Mouse (Mus musculus): Measurements from ENCODE around the gene Appl1. TPM values are rescaled to one million over a fixed set of nuclear protein-coding genes. Genes with fewer than 3 reads are reported as not detected.
A peak's percentile ranks its signal among the peaks of the same experiment; 100 is the strongest.
"Not testable (repeated sequence)": the region's sequence is repeated elsewhere in the genome, so short reads cannot be mapped to it uniquely, and the experiment has no call there.

Appl1 gene
- polyA plus RNA-seq, 1 experiment from 2014 or later: 38.4 TPM

DNA sequence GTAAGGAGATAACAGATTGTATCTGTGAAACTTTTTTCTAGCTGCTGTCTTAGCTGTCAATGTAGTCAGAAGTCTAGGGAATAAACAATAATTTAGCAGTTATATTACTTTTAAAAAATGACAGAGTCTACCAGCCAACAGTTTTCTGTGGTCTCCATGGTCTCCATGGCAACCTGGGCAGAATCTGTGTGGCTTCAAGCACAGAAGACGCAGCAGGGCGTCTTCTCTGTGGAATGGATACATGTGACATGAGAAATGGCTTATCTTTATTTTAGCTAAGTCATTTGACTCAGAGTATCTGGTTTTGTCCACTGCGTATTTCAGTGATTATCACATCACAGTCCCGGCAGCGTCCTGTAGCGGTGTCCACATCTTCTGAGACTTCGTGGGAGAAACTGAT is 5.2 kb upstream of the Appl1 start:
- Histone ChIP-seq H3K27ac (ENCODE audit: low read depth, low read length) (no peak overlapping the region), H3K4me3 (ENCODE audit: low read depth, low read length) (no peak overlapping the region), H3K27me3 (ENCODE audit: control insufficient read depth, insufficient read depth, low read length) (no peaks in the 10 kb centered on the region; the same call in 1 of the 2 replicates), H3K36me3 (ENCODE audit: control insufficient read depth, insufficient read depth, low read length) (no peaks in the 10 kb centered on the region), H3K4me2 (ENCODE audit: low read depth, low read length, severe bottlenecking) (no peak overlapping the region), H3K9ac (ENCODE audit: low read length) (no peak overlapping the region), H3K9me3 (ENCODE audit: control insufficient read depth, low read length) (no peaks in the 10 kb centered on the region; the same call in 1 of the 2 replicates), H3K4me1 (replicated peaks; ENCODE audit: control insufficient read depth, insufficient read depth, low read length) (no peaks in the 10 kb centered on the region)
- ATAC-seq (replicated peaks; ENCODE audit: low FRiP score): no peak
- no peak for DNase-seq (ENCODE audit: low spot score)
- 80% methylated on average over 7 of the region's 7 CpGs for WGBS

DNA sequence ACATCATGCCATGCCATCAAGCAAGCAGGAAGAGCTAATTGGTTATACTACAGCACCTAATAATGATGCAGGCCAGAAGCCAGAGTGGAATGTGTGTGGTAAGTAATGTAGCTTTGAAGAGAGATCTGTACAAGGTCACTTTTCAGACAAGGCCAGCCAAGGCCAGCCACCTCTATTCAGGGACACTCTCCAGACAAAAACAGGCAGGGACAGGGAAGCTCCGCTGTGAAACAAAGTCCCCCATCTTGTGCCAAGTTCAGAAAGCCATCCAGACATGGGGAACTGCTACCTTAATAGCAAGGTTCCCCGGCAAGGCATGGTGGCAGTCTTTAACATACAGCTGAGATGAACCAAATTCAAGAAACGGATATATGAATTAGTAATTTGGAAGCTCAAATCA is 4.5 kb upstream of the Appl1 start:
- Histone ChIP-seq H3K4me3 (ENCODE audit: low read depth, low read length) (no peak overlapping the region), H3K36me3 (ENCODE audit: control insufficient read depth, insufficient read depth, low read length) (no peaks in the 10 kb centered on the region), H3K4me2 (ENCODE audit: low read depth, low read length, severe bottlenecking) (no peak overlapping the region), H3K9me3 (ENCODE audit: control insufficient read depth, low read length) (no peaks in the 10 kb centered on the region), H3K9ac (ENCODE audit: low read length) (no peak overlapping the region), H3K4me1 (replicated peaks; ENCODE audit: control insufficient read depth, insufficient read depth, low read length) (no peaks in the 10 kb centered on the region), H3K27ac (ENCODE audit: low read depth, low read length) (no peak overlapping the region), H3K27me3 (ENCODE audit: control insufficient read depth, insufficient read depth, low read length) (no peaks in the 10 kb centered on the region; the same call in 1 of the 2 replicates)
- ATAC-seq (replicated peaks; ENCODE audit: low FRiP score): no peak
- no peak for DNase-seq (ENCODE audit: low spot score)
- 78% methylated on average over 3 of the region's 3 CpGs for WGBS

DNA sequence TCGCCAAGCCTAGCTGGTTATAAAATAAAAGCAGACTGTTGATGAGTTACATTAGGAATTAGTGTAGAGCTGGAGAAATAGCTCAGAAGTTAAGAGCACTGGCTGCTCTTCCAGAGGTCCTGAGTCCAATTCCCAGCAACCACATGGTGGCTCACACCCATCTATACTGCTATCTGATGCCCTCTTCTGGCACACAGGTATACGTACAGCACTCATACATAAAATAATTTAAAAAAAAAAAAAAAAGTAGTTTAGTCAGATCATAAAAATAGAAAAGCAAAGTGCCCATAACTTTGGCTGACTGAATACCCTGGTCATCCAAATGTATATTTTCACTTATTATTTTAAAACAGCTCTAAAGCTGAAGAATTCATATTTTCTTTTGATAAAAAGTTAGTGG is 2.1 kb upstream of the Appl1 start:
- Histone ChIP-seq H3K4me3 (ENCODE audit: low read depth, low read length) (no peak overlapping the region), H3K4me2 (ENCODE audit: low read depth, low read length, severe bottlenecking) (no peak overlapping the region), H3K27me3 (ENCODE audit: control insufficient read depth, insufficient read depth, low read length) (no peaks in the 10 kb centered on the region; the same call in 1 of the 2 replicates), H3K9ac (ENCODE audit: low read length) (no peak overlapping the region), H3K9me3 (ENCODE audit: control insufficient read depth, low read length) (no peaks in the 10 kb centered on the region), H3K36me3 (ENCODE audit: control insufficient read depth, insufficient read depth, low read length) (no peaks in the 10 kb centered on the region), H3K4me1 (replicated peaks; ENCODE audit: control insufficient read depth, insufficient read depth, low read length) (no peaks in the 10 kb centered on the region), H3K27ac (ENCODE audit: low read depth, low read length) (no peak overlapping the region)
- DNase-seq (ENCODE audit: low spot score) (no peak), ATAC-seq (replicated peaks; ENCODE audit: low FRiP score) (no peak)
- 75% methylated on average over 2 of the region's 2 CpGs for WGBS

DNA sequence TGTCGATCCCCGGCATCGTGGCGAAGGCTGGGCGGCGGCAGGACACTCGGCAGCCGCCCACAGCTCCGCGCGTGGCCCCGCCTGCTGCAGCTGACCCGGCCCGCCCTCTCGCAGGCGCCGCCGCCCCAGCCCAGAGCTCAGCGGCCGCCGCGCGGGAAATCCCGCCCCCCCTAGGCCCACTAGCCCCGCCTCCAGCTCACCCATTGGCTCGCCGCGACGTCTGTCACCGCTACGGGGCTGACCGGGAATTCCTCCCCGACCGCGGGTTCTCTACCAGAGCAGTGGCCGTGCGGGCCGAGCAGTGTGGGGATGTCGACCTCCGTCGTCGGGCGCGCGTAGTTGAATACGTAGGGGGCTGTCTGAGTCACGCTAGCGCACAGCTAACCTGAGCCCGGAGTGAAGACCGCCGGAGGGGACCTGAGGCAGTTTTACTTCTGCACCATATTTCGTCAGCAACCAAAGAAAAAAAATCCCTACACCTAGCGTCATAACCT is 546 bp downstream of the Appl1 start:
- peak overlapping the region; percentile 89 for H3K4me3 ChIP-seq (ENCODE audit: low read depth, low read length)
- H3K4me2 ChIP-seq (ENCODE audit: low read depth, low read length, severe bottlenecking): peak overlapping the region; percentile 67
- H3K9ac ChIP-seq (ENCODE audit: low read length): peak overlapping the region; percentile 82
- DNase-seq (ENCODE audit: low spot score) (peak; percentile 99), ATAC-seq (replicated peaks; ENCODE audit: low FRiP score) (peak; percentile 99)
- H3K4me1 ChIP-seq (replicated peaks; ENCODE audit: control insufficient read depth, insufficient read depth, low read length): no peaks in the 10 kb centered on the region
- H3K36me3 ChIP-seq (ENCODE audit: control insufficient read depth, insufficient read depth, low read length): no peaks in the 10 kb centered on the region
- no peaks in the 10 kb centered on the region; the same call in 1 of the 2 replicates for H3K27me3 ChIP-seq (ENCODE audit: control insufficient read depth, insufficient read depth, low read length)
- peak overlapping the region; percentile 70 for H3K27ac ChIP-seq (ENCODE audit: low read depth, low read length)
- H3K9me3 ChIP-seq (ENCODE audit: control insufficient read depth, low read length): no peaks in the 10 kb centered on the region
- under 1% methylated on average over 42 of the region's 53 CpGs for WGBS

DNA sequence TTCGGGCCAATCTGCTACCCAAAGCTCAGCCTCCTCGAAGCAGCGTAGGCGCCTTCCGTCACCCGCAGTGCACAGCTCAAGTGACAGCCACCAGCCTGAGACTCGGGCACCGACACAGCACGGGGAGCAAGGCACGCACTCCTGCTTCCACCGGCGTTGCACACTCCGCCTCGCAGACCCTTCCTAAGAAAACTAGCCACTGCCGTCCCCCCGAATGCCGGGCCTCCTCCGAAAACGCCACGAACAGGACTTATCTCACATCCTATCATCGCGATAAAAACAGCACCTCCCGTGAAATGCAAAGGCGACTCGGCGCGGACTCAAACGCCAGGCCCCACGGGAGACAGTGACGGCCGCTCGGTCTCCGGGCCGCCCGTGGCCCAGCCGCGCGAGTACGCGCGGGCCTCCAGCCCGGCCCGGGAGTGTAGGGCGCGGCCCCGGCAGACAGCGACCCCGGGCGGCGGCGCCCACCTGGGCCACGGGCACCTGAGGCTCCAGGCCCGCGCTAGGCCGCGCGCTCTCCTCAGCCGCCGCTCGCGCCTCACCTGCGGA is 1.1 kb downstream of the Appl1 start:
- Histone ChIP-seq H3K9ac (ENCODE audit: low read length) (peak overlapping the region; percentile 82), H3K27ac (ENCODE audit: low read depth, low read length) (peak overlapping the region; percentile 70), H3K4me3 (ENCODE audit: low read depth, low read length) (peak overlapping the region; percentile 89), H3K36me3 (ENCODE audit: control insufficient read depth, insufficient read depth, low read length) (no peaks in the 10 kb centered on the region), H3K9me3 (ENCODE audit: control insufficient read depth, low read length) (no peaks in the 10 kb centered on the region), H3K4me1 (replicated peaks; ENCODE audit: control insufficient read depth, insufficient read depth, low read length) (no peaks in the 10 kb centered on the region), H3K27me3 (ENCODE audit: control insufficient read depth, insufficient read depth, low read length) (no peaks in the 10 kb centered on the region; the same call in 1 of the 2 replicates), H3K4me2 (ENCODE audit: low read depth, low read length, severe bottlenecking) (peak overlapping the region; percentile 67)
- WGBS: under 1% methylated on average over 40 of the region's 62 CpGs
- ATAC-seq (replicated peaks; ENCODE audit: low FRiP score) (peak; percentile 44), DNase-seq (ENCODE audit: low spot score) (peak; percentile 81)

DNA sequence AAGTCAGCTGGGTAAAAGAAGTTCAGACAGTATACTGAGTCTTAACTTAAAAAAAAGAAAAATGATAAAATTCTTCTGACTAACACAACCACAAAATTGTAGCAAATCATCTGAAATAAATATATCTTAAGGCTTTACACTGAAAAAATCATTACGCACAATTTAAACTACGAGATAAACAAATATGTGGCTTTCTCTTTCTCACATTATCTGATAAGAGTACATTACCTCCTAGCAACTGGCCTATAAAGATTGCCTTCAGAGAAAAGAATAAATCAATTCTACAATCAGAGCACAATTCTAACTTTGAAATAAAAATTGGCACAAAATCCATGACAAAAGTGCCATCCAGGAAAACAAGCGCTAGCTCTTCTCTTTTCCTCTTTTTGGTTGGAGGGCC is 1.9 kb downstream of the Appl1 start:
- Histone ChIP-seq H3K27me3 (ENCODE audit: control insufficient read depth, insufficient read depth, low read length) (no peaks in the 10 kb centered on the region; the same call in 1 of the 2 replicates), H3K27ac (ENCODE audit: low read depth, low read length) (no peak overlapping the region), H3K4me3 (ENCODE audit: low read depth, low read length) (peak overlapping the region; percentile 89), H3K36me3 (ENCODE audit: control insufficient read depth, insufficient read depth, low read length) (no peaks in the 10 kb centered on the region), H3K9ac (ENCODE audit: low read length) (peak overlapping the region; percentile 82), H3K4me1 (replicated peaks; ENCODE audit: control insufficient read depth, insufficient read depth, low read length) (no peaks in the 10 kb centered on the region), H3K4me2 (ENCODE audit: low read depth, low read length, severe bottlenecking) (peak overlapping the region; percentile 67), H3K9me3 (ENCODE audit: control insufficient read depth, low read length) (no peaks in the 10 kb centered on the region)
- DNase-seq (ENCODE audit: low spot score): no peak
- no peak for ATAC-seq (replicated peaks; ENCODE audit: low FRiP score)
- 81% methylated on average over 3 of the region's 3 CpGs for WGBS

DNA sequence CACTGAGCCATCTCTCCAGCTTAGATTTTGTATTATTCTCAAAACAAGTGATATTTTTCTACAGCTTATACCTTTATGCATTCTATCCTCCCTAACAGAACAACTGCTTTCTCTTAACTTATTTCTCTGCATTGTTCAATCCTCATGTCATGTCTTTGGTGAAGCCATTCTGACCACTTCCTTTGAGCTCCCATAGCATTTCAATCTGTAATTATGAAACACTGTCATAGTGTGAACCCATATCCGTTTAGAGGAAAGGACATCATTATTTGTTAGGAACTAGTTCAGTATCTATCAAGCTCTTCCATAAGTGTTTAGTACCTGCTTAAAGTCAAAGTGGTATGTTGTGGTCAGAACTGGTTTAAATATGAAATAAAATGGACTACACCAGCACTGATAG is 10.5 kb downstream of the Appl1 start:
- no peak overlapping the region for H3K4me2 ChIP-seq (ENCODE audit: low read depth, low read length, severe bottlenecking)
- no peaks in the 10 kb centered on the region for H3K9me3 ChIP-seq (ENCODE audit: control insufficient read depth, low read length)
- H3K36me3 ChIP-seq (ENCODE audit: control insufficient read depth, insufficient read depth, low read length): no peaks in the 10 kb centered on the region; the same call in 1 of the 2 replicates
- no peak overlapping the region for H3K4me3 ChIP-seq (ENCODE audit: low read depth, low read length)
- H3K4me1 ChIP-seq (replicated peaks; ENCODE audit: control insufficient read depth, insufficient read depth, low read length): no peaks in the 10 kb centered on the region
- H3K9ac ChIP-seq (ENCODE audit: low read length): no peak overlapping the region
- DNase-seq (ENCODE audit: low spot score) (no peak), ATAC-seq (replicated peaks; ENCODE audit: low FRiP score) (no peak)
- H3K27ac ChIP-seq (ENCODE audit: low read depth, low read length): no peak overlapping the region
- 86% methylated on average over 1 of the region's 1 CpGs for WGBS
- H3K27me3 ChIP-seq (ENCODE audit: control insufficient read depth, insufficient read depth, low read length): no peaks in the 10 kb centered on the region

DNA sequence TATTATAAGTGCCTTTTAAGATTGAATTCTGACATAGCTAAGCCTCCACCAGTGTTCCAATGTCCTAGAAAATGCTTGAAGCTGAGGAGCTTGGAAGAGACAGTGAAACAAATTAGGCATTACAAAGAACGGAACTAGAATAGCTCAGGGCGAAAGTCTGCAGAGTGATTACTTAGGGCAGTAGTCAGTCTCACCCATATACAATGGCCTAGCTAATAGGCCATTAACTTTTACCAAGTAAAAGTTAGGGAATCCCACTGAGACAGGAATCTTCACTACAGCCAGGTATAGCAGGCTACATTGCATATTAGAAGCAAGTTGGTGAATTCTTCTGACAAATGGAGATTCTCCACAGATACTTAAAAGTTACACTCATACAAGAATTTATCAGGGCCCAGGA is 14.9 kb downstream of the Appl1 start:
- H3K4me2 ChIP-seq (ENCODE audit: low read depth, low read length, severe bottlenecking); H3K4me3 ChIP-seq (ENCODE audit: low read depth, low read length); H3K4me1 ChIP-seq (replicated peaks; ENCODE audit: control insufficient read depth, insufficient read depth, low read length); ATAC-seq (replicated peaks; ENCODE audit: low FRiP score); H3K27me3 ChIP-seq (ENCODE audit: control insufficient read depth, insufficient read depth, low read length); H3K36me3 ChIP-seq (ENCODE audit: control insufficient read depth, insufficient read depth, low read length); H3K9ac ChIP-seq (ENCODE audit: low read length); H3K9me3 ChIP-seq (ENCODE audit: control insufficient read depth, low read length); DNase-seq (ENCODE audit: low spot score); H3K27ac ChIP-seq (ENCODE audit: low read depth, low read length): not testable (repeated sequence)
- WGBS: 78% methylated on average over 2 of the region's 2 CpGs

DNA sequence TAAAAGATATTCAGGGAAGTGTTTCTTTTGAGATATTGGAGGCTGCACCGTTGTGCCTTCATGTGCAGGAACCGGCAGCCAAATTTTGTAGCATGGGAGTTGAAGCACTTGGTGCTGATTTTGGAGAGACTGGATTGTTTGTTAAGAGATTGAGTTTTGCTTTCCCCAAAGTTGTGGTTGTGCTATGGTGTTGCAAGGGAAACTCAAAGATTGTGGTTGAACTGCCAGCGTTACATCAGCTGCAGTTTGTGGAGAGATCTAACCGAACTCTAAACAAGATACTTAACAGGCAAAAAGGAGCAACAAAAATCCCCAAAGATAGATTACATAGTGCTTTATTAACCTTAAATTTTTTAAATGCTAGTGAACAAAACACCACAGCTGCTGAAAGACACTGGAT is 35.5 kb downstream of the Appl1 start:
- DNase-seq (ENCODE audit: low spot score) (no peak), ATAC-seq (replicated peaks; ENCODE audit: low FRiP score) (no peak)
- H3K4me1 ChIP-seq (replicated peaks; ENCODE audit: control insufficient read depth, insufficient read depth, low read length): no peaks in the 10 kb centered on the region
- no peaks in the 10 kb centered on the region for H3K27me3 ChIP-seq (ENCODE audit: control insufficient read depth, insufficient read depth, low read length)
- H3K9ac ChIP-seq (ENCODE audit: low read length): no peak overlapping the region
- no peaks in the 10 kb centered on the region for H3K9me3 ChIP-seq (ENCODE audit: control insufficient read depth, low read length)
- H3K36me3 ChIP-seq (ENCODE audit: control insufficient read depth, insufficient read depth, low read length): no peaks in the 10 kb centered on the region; the same call in 1 of the 2 replicates
- WGBS: 97% methylated on average over 4 of the region's 4 CpGs
- H3K4me3 ChIP-seq (ENCODE audit: low read depth, low read length): no peak overlapping the region
- no peak overlapping the region for H3K27ac ChIP-seq (ENCODE audit: low read depth, low read length)
- no peak overlapping the region for H3K4me2 ChIP-seq (ENCODE audit: low read depth, low read length, severe bottlenecking)
